Mouse (Mus musculus) stomach, embryonic 16.5 days (tissue): ENCODE data around the gene Gm17655. TPM values are rescaled to one million over a fixed set of nuclear protein-coding genes. Genes with fewer than 3 reads are reported as not detected.

ENCODE experiments used
- polyA plus RNA-seq: library from polyadenylated mRNA; unstranded; fragments of >200 nt; fragmentation: Nextera tagmentation; extraction: Ambion mirVana; gene quantifications from 2 replicates; pipeline ENCODE4 v1.2.1, GENCODE M21; 2015

The Gm17655 gene
- polyA plus RNA-seq, 1 experiment from 2014 or later = 5.3 TPM

Other genes with a start within 250 kb of the Gm17655 start
- 0.46 and 0.75 TPM in 2 replicates for gene Gm15446, start 149.1 kb downstream of the Gm17655 start, polyA plus RNA-seq
- 21.4 and 21.9 TPM in 2 replicates for gene Zfp932, start 76.0 kb downstream of the Gm17655 start, polyA plus RNA-seq
- gene Gm35315, start 21.9 kb upstream of the Gm17655 start, polyA plus RNA-seq = 1.8 and 2.0 TPM in 2 replicates
- 1.3 and 1.4 TPM in 2 replicates for gene Plcxd1, start 27.5 kb upstream of the Gm17655 start, polyA plus RNA-seq
- gene Gtpbp6, start 35.7 kb upstream of the Gm17655 start, polyA plus RNA-seq = 25.8 and 29.0 TPM in 2 replicates
- gene Zfp605, start 37.6 kb upstream of the Gm17655 start, polyA plus RNA-seq = 2.7 and 3.0 TPM in 2 replicates
- 39.4 and 39.7 TPM in 2 replicates for gene Chfr, start 63.3 kb upstream of the Gm17655 start, polyA plus RNA-seq
- 21.3 and 22.0 TPM in 2 replicates for gene Golga3, start 104.2 kb upstream of the Gm17655 start, polyA plus RNA-seq
- gene Ankle2, start 158.5 kb upstream of the Gm17655 start, polyA plus RNA-seq = 19.6 and 23.9 TPM in 2 replicates
- gene Pgam5, start 197.4 kb upstream of the Gm17655 start, polyA plus RNA-seq = 45.0 and 46.3 TPM in 2 replicates
- gene Pxmp2, start 213.7 kb upstream of the Gm17655 start, polyA plus RNA-seq = 7.9 and 9.0 TPM in 2 replicates
- 18.8 and 21.9 TPM in 2 replicates for gene Pole, start 213.8 kb upstream of the Gm17655 start, polyA plus RNA-seq